Mouse (Mus musculus) cortical plate, adult 2 months (tissue): ENCODE measurements around the gene Tmem198. TPM values are rescaled to one million over a fixed set of nuclear protein-coding genes. Genes with fewer than 3 reads are reported as not detected.

Experiments used
- H3K27ac ChIP-seq: fragments of 200-500 bp; 2 replicates; pipeline ENCODE4 v1.5.1; 2012; ENCODE audit warnings: low read length, control low read depth, inconsistent platforms; ENCODE audit not compliant: insufficient read depth
- H3K4me1 ChIP-seq: fragments of 200-500 bp; 2 replicates; pipeline ENCODE4 v1.6.1; 2011; ENCODE audit warnings: low read length; ENCODE audit not compliant: control insufficient read depth, insufficient read depth
- H3K4me3 ChIP-seq: fragments of 200-500 bp; 2 replicates; pipeline ENCODE4 v1.5.1; 2011; ENCODE audit warnings: mild to moderate bottlenecking, low read length, control low read depth; ENCODE audit not compliant: insufficient read depth
- CTCF ChIP-seq: fragments of 200-500 bp; IDR thresholded peaks from 2 replicates; pipeline ENCODE4 v1.5.1; 2011; ENCODE audit warnings: mild to moderate bottlenecking, control low read depth, low read length; ENCODE audit not compliant: insufficient read depth; ENCODE audit errors: extremely low read depth
- POLR2A ChIP-seq: fragments of 200-500 bp; IDR thresholded peaks from 2 replicates; pipeline ENCODE4 v1.6.1; 2011; ENCODE audit warnings: mild to moderate bottlenecking, low read length, control low read depth; ENCODE audit not compliant: insufficient read depth; ENCODE audit errors: extremely low read depth
- polyA plus RNA-seq: library from polyadenylated mRNA; depleted of rRNA; stranded (reverse); fragments of >200 nt; gene quantifications from 2 replicates; pipeline ENCODE4 v1.2.3, GENCODE M21; 2012

Gene Tmem198
- polyA plus RNA-seq, 1 experiment: 108 TPM

- Histone ChIP-seq H3K4me3 (peak within 1 kb of the TSS; percentile 22), H3K27ac (no peak within 1 kb of the TSS), H3K4me1 (no peaks in the 10 kb centered on the region)
- TF ChIP-seq CTCF: no peak
- 0 out of 2 replicates have a peak, but pooled peaks have one; percentile 22 for TF ChIP-seq POLR2A
Observed at GRCm38 (mm10) chr1:75450314-75451005, 28.9 kb upstream of the Tmem198 start, which contains the start of gene Asic4. Gene Asic4, plus strand, starts transcription at chr1:75450436.

GRCm38 (mm10) chr1:75451900-75452299 lies 27.4 kb upstream of the Tmem198 start:
- H3K4me3 ChIP-seq: peak overlapping the region; percentile 22; the same call in 1 of the 2 replicates
- H3K4me1 ChIP-seq: no peaks in the 10 kb centered on the region

GRCm38 (mm10) chr1:75455433-75455832 lies 23.9 kb upstream of the Tmem198 start:
- TF ChIP-seq CTCF: no peak
- TF ChIP-seq POLR2A: no peak
- H3K4me1 ChIP-seq: no peaks in the 10 kb centered on the region
- no peak overlapping the region for H3K4me3 ChIP-seq
- no peak overlapping the region for H3K27ac ChIP-seq

More at GRCm38 (mm10) chr1:75451900-75452299, 27.4 kb upstream of the Tmem198 start:
- H3K27ac ChIP-seq: no peak overlapping the region
- no peak for TF ChIP-seq POLR2A
- no peak for TF ChIP-seq CTCF

GRCm38 (mm10) chr1:75455948-75456347 lies 23.4 kb upstream of the Tmem198 start:
- TF ChIP-seq POLR2A (no peak), CTCF (no peak)
- no peaks in the 10 kb centered on the region for H3K4me1 ChIP-seq

GRCm38 (mm10) chr1:75456746-75457564 lies 22.4 kb upstream of the Tmem198 start:
- Histone ChIP-seq H3K27ac (no peak overlapping the region), H3K4me3 (no peak overlapping the region), H3K4me1 (no peaks in the 10 kb centered on the region)
- TF ChIP-seq POLR2A: no peak
- TF ChIP-seq CTCF: peak; percentile 40; the same call in 1 of the 2 replicates

More at GRCm38 (mm10) chr1:75455948-75456347, 23.4 kb upstream of the Tmem198 start:
- Histone ChIP-seq H3K4me3 (no peak overlapping the region), H3K27ac (no peak overlapping the region)

- H3K4me1 ChIP-seq: no peaks in the 10 kb centered on the region
- H3K27ac ChIP-seq: no peak overlapping the region
- no peak overlapping the region for H3K4me3 ChIP-seq
- TF ChIP-seq CTCF: no peak
- TF ChIP-seq POLR2A: no peak
Observed at GRCm38 (mm10) chr1:75457710-75458024, 21.7 kb upstream of the Tmem198 start.

GRCm38 (mm10) chr1:75458025-75458788 lies 21.1 kb upstream of the Tmem198 start:
- H3K27ac ChIP-seq: no peak overlapping the region
- H3K4me1 ChIP-seq: no peaks in the 10 kb centered on the region
- TF ChIP-seq POLR2A: no peak
- no peak for TF ChIP-seq CTCF
- peak overlapping the region; percentile 14; the same call in 1 of the 2 replicates for H3K4me3 ChIP-seq

GRCm38 (mm10) chr1:75458789-75459684 lies 20.3 kb upstream of the Tmem198 start:
- no peak overlapping the region for H3K27ac ChIP-seq
- TF ChIP-seq POLR2A (no peak), CTCF (no peak)
- peak overlapping the region; percentile 14; the same call in 1 of the 2 replicates for H3K4me3 ChIP-seq
- H3K4me1 ChIP-seq: no peaks in the 10 kb centered on the region
